Comparison of ENCODE assay signal across 10 mouse cellular contexts in genomic region chr7:35373146-35373989, GRCm38 (mm10). TPM values are rescaled to one million over a fixed set of nuclear protein-coding genes. Genes with fewer than 3 reads are reported as not detected.
A peak's percentile ranks its signal among the peaks of the same experiment; 100 is the strongest.
DNase-seq lines count a peak whose midpoint lies in the region; ATAC-seq lines count a peak whose summit lies in the region.
"Had no signal": no experiment of that assay in that cellular context is flagged by ENCODE, and none has a peak within 500 bp of the region (broad histone marks: within the 10 kb centered on the region; RNA-seq: fewer than 3 reads in every experiment).

No protein-coding gene starts in this region.

- no peak overlapping the region for H3K4me2 ChIP-seq in hindbrain, embryonic 13.5 days
- H3K4me2 ChIP-seq in hindbrain, embryonic 16.5 days (ENCODE audit: low read length): no peak overlapping the region
- H3K4me2 ChIP-seq in kidney, embryonic 14.5 days (replicated peaks; ENCODE audit: low read depth, low read length): no peak overlapping the region
- H3K4me2 ChIP-seq: liver, embryonic 15.5 days had no signal

- DNase-seq in R1 (ENCODE audit: low read depth, low spot score): peak; percentile 74
- no peak for DNase-seq in spleen, postnatal 10 days (ENCODE audit: low spot score in 2 of 2)
- no peak for DNase-seq in left cerebral cortex, adult 11 months (ENCODE audit: low spot score)
- no peak for DNase-seq in urinary bladder, postnatal 10 days (ENCODE audit: low spot score)

- 0 out of 2 replicates have a peak, but pooled peaks have one; percentile 32 for ATAC-seq in hindbrain, embryonic 13.5 days (ENCODE audit: low FRiP score)
- ATAC-seq in hindbrain, embryonic 16.5 days: no peak
- ATAC-seq in kidney, embryonic 14.5 days (ENCODE audit: low FRiP score, low TSS enrichment): peak; percentile 65; the same call in 1 of the 2 replicates
- ATAC-seq in megakaryocyte progenitor cell, adult 5-6 weeks (replicated peaks; ENCODE audit: poor library complexity): peak; percentile 46; the same call in 1 of the 2 replicates

- no peak overlapping the region for H3K4me3 ChIP-seq in hindbrain, embryonic 13.5 days
- H3K4me3 ChIP-seq in hindbrain, embryonic 16.5 days (ENCODE audit: low read length): no peak overlapping the region
- no peak overlapping the region for H3K4me3 ChIP-seq in kidney, embryonic 14.5 days (ENCODE audit: low read length)
- H3K4me3 ChIP-seq: liver, embryonic 15.5 days had no signal

- 67% methylated on average over 16 of the region's 16 CpGs for WGBS in hindbrain, embryonic 13.5 days
- 72% methylated on average over 16 of the region's 16 CpGs for WGBS in hindbrain, embryonic 16.5 days
- WGBS in kidney, embryonic 14.5 days: 69% methylated on average over 16 of the region's 16 CpGs

- no peak overlapping the region for H3K27ac ChIP-seq in hindbrain, embryonic 13.5 days
- H3K27ac ChIP-seq in hindbrain, embryonic 16.5 days (ENCODE audit: low read depth, low read length): no peak overlapping the region
- peak overlapping the region; percentile 74; the same call in 1 of the 2 replicates for H3K27ac ChIP-seq in kidney, embryonic 14.5 days (ENCODE audit: low read depth, low read length)
- H3K27ac ChIP-seq: liver, embryonic 15.5 days had no signal

- no peaks in the 10 kb centered on the region for H3K9me3 ChIP-seq in hindbrain, embryonic 13.5 days
- 0 out of 2 replicates have a peak, but pooled peaks cover 3% of the 10 kb centered on the region for H3K9me3 ChIP-seq in hindbrain, embryonic 16.5 days (ENCODE audit: control insufficient read depth, low read length)
- H3K9me3 ChIP-seq in kidney, embryonic 14.5 days (ENCODE audit: control insufficient read depth, low read length): 0 out of 2 replicates have a peak, but pooled peaks cover 3% of the 10 kb centered on the region
- H3K9me3 ChIP-seq: G1E; liver, embryonic 15.5 days had no signal

- no peaks in the 10 kb centered on the region for H3K36me3 ChIP-seq in hindbrain, embryonic 13.5 days
- H3K36me3 ChIP-seq in hindbrain, embryonic 16.5 days (ENCODE audit: control insufficient read depth, insufficient read depth, low read length): no peaks in the 10 kb centered on the region
- H3K36me3 ChIP-seq in kidney, embryonic 14.5 days (ENCODE audit: control insufficient read depth, insufficient read depth, low read length): no peaks in the 10 kb centered on the region
- H3K36me3 ChIP-seq: G1E had no signal

- H3K4me1 ChIP-seq in hindbrain, embryonic 13.5 days (replicated peaks): peaks cover 7% of the 10 kb centered on the region; the same call in 1 of the 2 replicates
- peaks cover 4% of the 10 kb centered on the region; the same call in 1 of the 2 replicates for H3K4me1 ChIP-seq in hindbrain, embryonic 16.5 days (ENCODE audit: control insufficient read depth, insufficient read depth, low read depth, low read length)
- peaks cover 9% of the 10 kb centered on the region; the same call in 1 of the 2 replicates for H3K4me1 ChIP-seq in kidney, embryonic 14.5 days (ENCODE audit: control insufficient read depth, insufficient read depth, low read length)
- H3K4me1 ChIP-seq: liver, embryonic 15.5 days had no signal

- no peak overlapping the region for H3K9ac ChIP-seq in hindbrain, embryonic 13.5 days
- H3K9ac ChIP-seq in hindbrain, embryonic 16.5 days (ENCODE audit: low read depth, low read length): no peak overlapping the region; the same call in 1 of the 2 replicates
- H3K9ac ChIP-seq in kidney, embryonic 14.5 days (ENCODE audit: low read depth, low read length): no peak overlapping the region
- H3K9ac ChIP-seq: liver, embryonic 15.5 days had no signal

- no peaks in the 10 kb centered on the region for H3K27me3 ChIP-seq in hindbrain, embryonic 13.5 days
- no peaks in the 10 kb centered on the region for H3K27me3 ChIP-seq in hindbrain, embryonic 16.5 days (replicated peaks; ENCODE audit: control insufficient read depth, insufficient read depth, low read length)
- no peaks in the 10 kb centered on the region for H3K27me3 ChIP-seq in kidney, embryonic 14.5 days (ENCODE audit: control insufficient read depth, insufficient read depth, low read length)
- H3K27me3 ChIP-seq: liver, embryonic 15.5 days had no signal

RNA-seq across cellular contexts. Expression of gene Faap24, which starts 23.3 kb away (rescaled TPM):
- polyA plus RNA-seq in hindbrain, embryonic 13.5 days (2015; fragmentation: Nextera tagmentation; extraction: Ambion mirVana): 19.3 and 23.0 TPM in 2 replicates
- polyA plus RNA-seq in hindbrain, embryonic 16.5 days (2015; fragmentation: Nextera tagmentation; extraction: Ambion mirVana): 14.9 and 15.1 TPM in 2 replicates
- 14.5 and 18.0 TPM in 2 replicates for polyA plus RNA-seq in kidney, embryonic 14.5 days (2014; fragmentation: Nextera tagmentation; extraction: Ambion mirVana)
- total RNA-seq in megakaryocyte progenitor cell, adult 5-6 weeks (2015): 17.2 and 24.1 TPM in 2 replicates
- total RNA-seq in megakaryocyte progenitor cell, adult 5-6 weeks (2017): 16.3 and 18.9 TPM in 2 replicates

RNA-seq across cellular contexts. Expression of gene Cep89, which starts 23.5 kb away (rescaled TPM):
- 29.6 and 30.5 TPM in 2 replicates for polyA plus RNA-seq in hindbrain, embryonic 13.5 days (2015; fragmentation: Nextera tagmentation; extraction: Ambion mirVana)
- 30.5 and 32.5 TPM in 2 replicates for polyA plus RNA-seq in hindbrain, embryonic 16.5 days (2015; fragmentation: Nextera tagmentation; extraction: Ambion mirVana)
- 40.2 and 59.9 TPM in 2 replicates for polyA plus RNA-seq in kidney, embryonic 14.5 days (2014; fragmentation: Nextera tagmentation; extraction: Ambion mirVana)
- total RNA-seq in megakaryocyte progenitor cell, adult 5-6 weeks (2015): 9.6 and 16.9 TPM in 2 replicates
- 8.0 and 13.6 TPM in 2 replicates for total RNA-seq in megakaryocyte progenitor cell, adult 5-6 weeks (2017)

RNA-seq across cellular contexts. Expression of gene Rhpn2, which starts 39.4 kb away (rescaled TPM):
- polyA plus RNA-seq in hindbrain, embryonic 13.5 days (2015; fragmentation: Nextera tagmentation; extraction: Ambion mirVana): 3.4 and 3.9 TPM in 2 replicates
- polyA plus RNA-seq in hindbrain, embryonic 16.5 days (2015; fragmentation: Nextera tagmentation; extraction: Ambion mirVana): 3.3 and 3.9 TPM in 2 replicates
- 10.2 and 15.7 TPM in 2 replicates for polyA plus RNA-seq in kidney, embryonic 14.5 days (2014; fragmentation: Nextera tagmentation; extraction: Ambion mirVana)
- not detected in 2 replicates for total RNA-seq in megakaryocyte progenitor cell, adult 5-6 weeks (2015)
- 0.10 TPM in 1 of 2 replicates, not detected in the other for total RNA-seq in megakaryocyte progenitor cell, adult 5-6 weeks (2017)

RNA-seq across cellular contexts. Expression of gene Gpatch1, which starts 55.1 kb away (rescaled TPM):
- 20.7 and 21.4 TPM in 2 replicates for polyA plus RNA-seq in hindbrain, embryonic 13.5 days (2015; fragmentation: Nextera tagmentation; extraction: Ambion mirVana)
- 17.5 and 20.8 TPM in 2 replicates for polyA plus RNA-seq in hindbrain, embryonic 16.5 days (2015; fragmentation: Nextera tagmentation; extraction: Ambion mirVana)
- 13.7 and 20.5 TPM in 2 replicates for polyA plus RNA-seq in kidney, embryonic 14.5 days (2014; fragmentation: Nextera tagmentation; extraction: Ambion mirVana)
- 12.2 and 13.0 TPM in 2 replicates for total RNA-seq in megakaryocyte progenitor cell, adult 5-6 weeks (2015)
- 14.0 and 17.2 TPM in 2 replicates for total RNA-seq in megakaryocyte progenitor cell, adult 5-6 weeks (2017)
